Mouse (Mus musculus) right cerebral cortex, postnatal 36 days (tissue): ENCODE measurements at regions not wholly inside any gene's neighbourhood (a gene's known extent, or its start where the extent isn't known, plus 50 kb on each side); places are given as distances from the start of the nearest gene placed in this dataset.

ENCODE experiments used
- DNase-seq, 2 experiments: peaks; one replicate each; pipeline ENCODE4 v3.0.0; 2022; ENCODE audit warnings: low spot score in 2 of 2, mixed read lengths in 1 of 2

- no peak for DNase-seq
Measured at GRCm38 (mm10) chr6:126588761-126589160, 53.5 kb upstream of the Kcna5 start.

- DNase-seq, result no peak
Measured at GRCm38 (mm10) chr6:126587476-126587875, 52.3 kb upstream of the Kcna5 start.

GRCm38 (mm10) chr6:126585813-126586212 is 50.6 kb upstream of the Kcna5 start:
- peak; percentile 78 to 87 for DNase-seq
